Mouse (Mus musculus) thymus, adult 2 months (tissue): ENCODE results near the gene Thg1l. TPM values are rescaled to one million over a fixed set of nuclear protein-coding genes. Genes with fewer than 3 reads are reported as not detected.

Experiments used
- DNase-seq: peaks from one replicate; pipeline ENCODE4 v3.0.0; 2021
- H3K27ac ChIP-seq: fragments of 200-500 bp; 2 replicates; pipeline ENCODE4 v1.5.1; 2012; ENCODE audit warnings: low read length, control low read depth; ENCODE audit not compliant: control insufficient read depth, insufficient read depth
- H3K27me3 ChIP-seq: fragments of 200-500 bp; 2 replicates; pipeline ENCODE4 v1.6.1; 2012; ENCODE audit warnings: mild to moderate bottlenecking, low read length, moderate library complexity, mixed read lengths; ENCODE audit not compliant: control insufficient read depth, insufficient read depth
- H3K36me3 ChIP-seq: fragments of 200-500 bp; 2 replicates; pipeline ENCODE4 v1.6.1; 2012; ENCODE audit warnings: mild to moderate bottlenecking, low read length, moderate library complexity; ENCODE audit not compliant: control insufficient read depth, insufficient read depth
- H3K4me1 ChIP-seq: fragments of 200-500 bp; replicated peaks from 2 replicates; pipeline ENCODE4 v1.6.1; 2012; ENCODE audit warnings: low read length; ENCODE audit not compliant: control insufficient read depth, insufficient read depth
- H3K4me3 ChIP-seq: fragments of 200-500 bp; 2 replicates; pipeline ENCODE4 v1.5.1; 2012; ENCODE audit warnings: mild to moderate bottlenecking, low read length, control low read depth, moderate library complexity; ENCODE audit not compliant: control insufficient read depth, insufficient read depth
- CTCF ChIP-seq: fragments of 200-500 bp; IDR thresholded peaks from 2 replicates; pipeline ENCODE4 v1.5.1; 2012; ENCODE audit warnings: mild to moderate bottlenecking, control low read depth, low read length, moderate library complexity, borderline replicate concordance; ENCODE audit not compliant: control insufficient read depth, poor library complexity, insufficient read depth; ENCODE audit errors: extremely low read depth
- POLR2A ChIP-seq: fragments of 200-500 bp; IDR thresholded peaks from 2 replicates; pipeline ENCODE4 v1.6.1; 2012; ENCODE audit warnings: mild to moderate bottlenecking, low read length, control low read depth, moderate library complexity; ENCODE audit not compliant: control insufficient read depth, poor library complexity, insufficient read depth; ENCODE audit errors: extremely low read depth
- WGBS: fragments of 180-500 bp; shearing (Covaris S2); methylation state at CpG from one replicate; pipeline ENCODE4 v1.1.7; 2018; 5-methylcytosine and 5-hydroxymethylcytosine counted together
- polyA plus RNA-seq: library from polyadenylated mRNA; depleted of rRNA; stranded (reverse); fragments of >200 nt; gene quantifications from 2 replicates; pipeline ENCODE4 v1.2.3, GENCODE M21; 2012

Gene Thg1l
- polyA plus RNA-seq, 1 experiment = 11.4 TPM

GRCm38 (mm10) chr11:45937478-45937877 is 17.8 kb downstream of the Thg1l start:
- Histone ChIP-seq H3K4me3 (no peak overlapping the region), H3K36me3 (peaks cover 31% of the 10 kb centered on the region), H3K27ac (no peak overlapping the region), H3K27me3 (no peaks in the 10 kb centered on the region), H3K4me1 (no peaks in the 10 kb centered on the region)
- DNase-seq = no peak
- 97% methylated on average over 8 of the region's 8 CpGs for WGBS
- TF ChIP-seq CTCF (no peak), POLR2A (no peak)

- WGBS = 97% methylated on average over 10 of the region's 10 CpGs
- H3K4me3 ChIP-seq = no peak overlapping the region
- no peak overlapping the region for H3K27ac ChIP-seq
- TF ChIP-seq POLR2A (no peak), CTCF (no peak)
- no peaks in the 10 kb centered on the region for H3K4me1 ChIP-seq
- H3K27me3 ChIP-seq = no peaks in the 10 kb centered on the region
- no peak for DNase-seq
- H3K36me3 ChIP-seq = peaks cover 34% of the 10 kb centered on the region
Observed at GRCm38 (mm10) chr11:45932771-45933170, 22.5 kb downstream of the Thg1l start.

GRCm38 (mm10) chr11:45929541-45929940 is 25.8 kb downstream of the Thg1l start:
- H3K27me3 ChIP-seq = no peaks in the 10 kb centered on the region
- DNase-seq = no peak
- no peak overlapping the region for H3K27ac ChIP-seq
- peaks cover 16% of the 10 kb centered on the region for H3K36me3 ChIP-seq
- WGBS = 97% methylated on average over 10 of the region's 10 CpGs
- no peak for TF ChIP-seq CTCF
- no peak for TF ChIP-seq POLR2A
- H3K4me3 ChIP-seq = no peak overlapping the region
- peaks cover 2% of the 10 kb centered on the region; the same call in 1 of the 2 replicates for H3K4me1 ChIP-seq

GRCm38 (mm10) chr11:45927456-45927855 is 27.8 kb downstream of the Thg1l start:
- Histone ChIP-seq H3K36me3 (0 out of 2 replicates have a peak, but pooled peaks cover 3% of the 10 kb centered on the region), H3K4me3 (no peak overlapping the region), H3K27ac (no peak overlapping the region), H3K27me3 (no peaks in the 10 kb centered on the region), H3K4me1 (peaks cover 2% of the 10 kb centered on the region; the same call in 1 of the 2 replicates)
- no peak for TF ChIP-seq POLR2A
- TF ChIP-seq CTCF = no peak
- DNase-seq = no peak
- WGBS = 84% methylated on average over 5 of the region's 5 CpGs

- DNase-seq = peak; percentile 75
- Histone ChIP-seq H3K36me3 (0 out of 2 replicates have a peak, but pooled peaks cover under 1% of the 10 kb centered on the region), H3K27me3 (no peaks in the 10 kb centered on the region), H3K4me1 (peaks cover 2% of the 10 kb centered on the region; the same call in 1 of the 2 replicates), H3K27ac (no peak overlapping the region), H3K4me3 (peak overlapping the region; percentile 50)
- whole genome bisulfite sequencing = 2% methylated on average over 9 of the region's 9 CpGs
- TF ChIP-seq POLR2A (no peak), CTCF (peak; percentile 65; the same call in 1 of the 2 replicates)
Observed at GRCm38 (mm10) chr11:45926640-45927082, 28.6 kb downstream of the Thg1l start.

- no peak overlapping the region for H3K27ac ChIP-seq
- WGBS = 89% methylated on average over 6 of the region's 6 CpGs
- no peak for TF ChIP-seq POLR2A
- no peak for TF ChIP-seq CTCF
Observed at GRCm38 (mm10) chr11:45925436-45925835, 29.9 kb downstream of the Thg1l start.

GRCm38 (mm10) chr11:45921480-45921898 is 33.8 kb downstream of the Thg1l start:
- WGBS = 61% methylated on average over 10 of the region's 10 CpGs
- no peak overlapping the region for H3K27ac ChIP-seq
- no peak for TF ChIP-seq POLR2A
- TF ChIP-seq CTCF = no peak
- no peaks in the 10 kb centered on the region for H3K36me3 ChIP-seq
- no peaks in the 10 kb centered on the region for H3K27me3 ChIP-seq
- H3K4me1 ChIP-seq = peaks cover 2% of the 10 kb centered on the region; the same call in 1 of the 2 replicates
- H3K4me3 ChIP-seq = no peak overlapping the region
- no peak for DNase-seq

More at GRCm38 (mm10) chr11:45925436-45925835, 29.9 kb downstream of the Thg1l start:
- Histone ChIP-seq H3K4me3 (no peak overlapping the region), H3K36me3 (no peaks in the 10 kb centered on the region), H3K4me1 (peaks cover 2% of the 10 kb centered on the region; the same call in 1 of the 2 replicates), H3K27me3 (no peaks in the 10 kb centered on the region)
- no peak for DNase-seq
